Mouse (Mus musculus): ENCODE measurements at regions not wholly inside any gene's neighbourhood (a gene's known extent, or its start where the extent isn't known, plus 50 kb on each side); places are given as distances from the start of the nearest gene placed in this dataset.

DNA sequence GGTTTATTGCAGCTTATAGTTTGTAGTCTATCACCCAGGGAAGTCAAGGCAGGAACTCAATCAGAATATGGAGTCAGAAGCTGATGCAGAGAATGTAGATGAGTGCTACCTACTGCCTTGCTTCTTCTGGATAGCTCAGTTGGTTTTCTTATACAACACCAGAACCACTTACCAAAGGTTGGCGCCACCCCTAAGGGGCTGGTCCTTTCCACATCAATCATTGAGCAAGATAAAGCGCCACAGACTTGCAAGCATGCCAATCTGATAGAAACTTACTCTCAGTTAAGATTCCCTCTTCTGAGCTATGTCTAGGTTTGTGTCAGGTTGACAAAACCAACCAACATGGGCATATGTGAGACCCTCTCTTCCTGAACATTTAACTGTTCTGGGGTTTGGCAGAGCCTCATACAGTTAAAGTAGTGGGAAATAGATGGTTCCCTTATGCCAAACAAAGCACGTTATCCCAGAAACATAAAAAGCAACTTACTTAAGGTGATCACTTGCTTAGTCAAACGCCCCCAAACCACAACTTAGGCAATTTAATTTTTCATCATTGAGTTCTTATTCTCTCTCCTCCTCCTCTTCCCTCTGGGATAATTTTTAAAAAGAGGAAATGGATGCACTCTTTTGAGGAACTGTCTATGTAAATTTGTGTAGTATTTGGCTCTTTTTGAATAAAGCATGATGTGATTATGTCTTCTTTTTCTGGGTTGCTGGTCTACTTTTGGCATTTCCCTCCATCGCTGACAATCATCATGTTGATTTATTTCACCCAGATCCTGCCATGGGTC, 115.3 kb upstream of the Ifne start:
- H3K9me3 ChIP-seq (replicated peaks; ENCODE audit: low read length), result no peaks in the 10 kb centered on the region
- TF ChIP-seq POLR2A (IDR thresholded peaks at IDR 0.05; ENCODE audit: low read depth, low read length) (no peak), MXI1 (IDR thresholded peaks at IDR 0.05; ENCODE audit: low read depth, low read length) (no peak), CHD2 (IDR thresholded peaks at IDR 0.05; ENCODE audit: low read length) (no peak), MYC (IDR thresholded peaks at IDR 0.05; ENCODE audit: low read depth, low read length) (no peak)
- no peaks in the 10 kb centered on the region for H3K36me3 ChIP-seq (replicated peaks in 1 of 2; ENCODE audit: control insufficient read depth in 1 of 2, insufficient read depth in 1 of 2, low read length in 1 of 2)
- no peaks in the 10 kb centered on the region for H3K4me1 ChIP-seq (ENCODE audit: control insufficient read depth in 1 of 2, insufficient read depth in 2 of 2)
- in situ Hi-C loops (cut with MboI; ENCODE audit: low pct_ligation_motif_present, low pct_unique_long_range_greater_than_20kb, low sequenced_read_pairs), result no loop called here
- no peak overlapping the region for H3K4me3 ChIP-seq (replicated peaks in 1 of 3; ENCODE audit: low read depth in 2 of 3, low read length in 2 of 3, poor library complexity in 1 of 3)
- H3K9ac ChIP-seq (ENCODE audit: insufficient read depth, low read depth), result no peak overlapping the region
- H3K27me3 ChIP-seq (replicated peaks), result no peaks in the 10 kb centered on the region
- H3K4me2 ChIP-seq (ENCODE audit: insufficient read depth, low read depth, poor library complexity, severe bottlenecking), result no peak overlapping the region
- DNase-seq (ENCODE audit: extremely low read depth), result no peak
- H3K27ac ChIP-seq (ENCODE audit: insufficient read depth, low read depth), result no peak overlapping the region
- no peaks in the 10 kb centered on the region for H3K79me2 ChIP-seq (replicated peaks; ENCODE audit: control insufficient read depth, extremely low read depth, insufficient read depth, poor library complexity, severe bottlenecking)
- dilution Hi-C loops (cut with MboI; ENCODE audit: extremely low pct_ligation_motif_present, extremely low pct_unique_long_range_greater_than_20kb, low sequenced_read_pairs), result no loop called here

DNA sequence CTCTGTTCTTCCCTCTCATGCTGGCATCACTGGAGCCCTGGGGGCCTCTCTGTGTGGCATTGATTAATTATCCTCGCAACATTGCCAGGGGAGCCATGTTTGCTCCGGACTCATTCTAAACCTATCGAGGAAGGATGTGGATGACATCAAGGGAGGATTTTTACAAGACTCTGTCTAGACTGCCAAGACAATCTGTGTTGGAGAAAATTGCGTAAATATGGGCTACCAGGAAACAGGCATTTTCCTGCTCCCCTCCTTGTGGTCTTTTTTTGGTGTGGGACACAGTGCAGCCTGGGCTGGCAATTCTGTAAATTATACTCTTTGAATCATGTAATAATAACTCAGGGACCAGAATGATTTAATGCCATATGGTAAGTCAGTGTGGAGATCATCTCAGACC, 114.5 kb upstream of the Ifne start:
- TF ChIP-seq RCOR1 (conservative IDR thresholded peaks at IDR 0.05; ENCODE audit: low read depth, low read length), result no peak
- TF ChIP-seq MAZ (IDR thresholded peaks at IDR 0.05; ENCODE audit: low read depth, low read length), result no peak
- TF ChIP-seq RAD21 (IDR thresholded peaks at IDR 0.05; ENCODE audit: low read depth, low read length), result no peak
- no peak for TF ChIP-seq EP300 (IDR thresholded peaks at IDR 0.05; ENCODE audit: low read length)
- TF ChIP-seq JUN (IDR thresholded peaks at IDR 0.05; ENCODE audit: insufficient read depth, low read depth, low read length), result no peak
- TF ChIP-seq CHD1 (IDR thresholded peaks at IDR 0.05; ENCODE audit: low read depth, low read length), result no peak
- no peak for TF ChIP-seq NELFE (IDR thresholded peaks at IDR 0.05; ENCODE audit: low read depth, low read length)
- no peak for TF ChIP-seq USF1 (IDR thresholded peaks at IDR 0.05; ENCODE audit: low read depth, low read length)
- TF ChIP-seq MXI1 (IDR thresholded peaks at IDR 0.05; ENCODE audit: low read depth, low read length), result no peak
- H3K9ac ChIP-seq (ENCODE audit: insufficient read depth, low read depth), result no peak overlapping the region
- H3K27me3 ChIP-seq (replicated peaks), result no peaks in the 10 kb centered on the region
- H3K27ac ChIP-seq (ENCODE audit: insufficient read depth, low read depth), result no peak overlapping the region
- no peaks in the 10 kb centered on the region for H3K36me3 ChIP-seq (replicated peaks in 1 of 2; ENCODE audit: control insufficient read depth in 1 of 2, insufficient read depth in 1 of 2, low read length in 1 of 2)
- dilution Hi-C loops (cut with MboI; ENCODE audit: extremely low pct_ligation_motif_present, extremely low pct_unique_long_range_greater_than_20kb, low sequenced_read_pairs) (no loop called here), in situ Hi-C loops (cut with MboI; ENCODE audit: low pct_ligation_motif_present, low pct_unique_long_range_greater_than_20kb, low sequenced_read_pairs) (no loop called here)
- DNase-seq (ENCODE audit: extremely low read depth), result no peak
- no peaks in the 10 kb centered on the region for H3K9me3 ChIP-seq (replicated peaks; ENCODE audit: low read length)
- H3K4me1 ChIP-seq (ENCODE audit: control insufficient read depth in 1 of 2, insufficient read depth in 2 of 2), result no peaks in the 10 kb centered on the region
- H3K79me2 ChIP-seq (replicated peaks; ENCODE audit: control insufficient read depth, extremely low read depth, insufficient read depth, poor library complexity, severe bottlenecking), result no peaks in the 10 kb centered on the region
- no peak overlapping the region for H3K4me2 ChIP-seq (ENCODE audit: insufficient read depth, low read depth, poor library complexity, severe bottlenecking)
- no peak overlapping the region for H3K4me3 ChIP-seq (replicated peaks in 1 of 3; ENCODE audit: low read depth in 2 of 3, low read length in 2 of 3, poor library complexity in 1 of 3)

DNA sequence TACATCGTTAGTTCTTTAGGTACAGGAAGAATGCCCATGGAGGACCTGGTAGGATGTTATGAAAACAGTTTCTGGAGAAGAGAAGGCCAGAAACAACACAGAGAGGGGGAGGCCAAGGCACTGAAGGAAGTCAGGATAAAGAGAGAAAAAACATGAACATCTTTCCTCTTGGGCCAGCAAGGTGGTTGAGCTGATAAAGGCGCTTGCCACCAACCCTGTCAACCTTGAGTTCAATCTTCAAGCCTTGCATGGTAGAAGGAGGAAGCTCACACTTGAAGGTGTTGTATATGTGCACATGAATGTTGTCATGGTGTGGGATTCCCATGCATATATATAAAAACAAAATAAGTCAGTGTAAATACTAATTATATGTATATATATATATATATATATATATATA, 112.5 kb upstream of the Ifne start:
- Histone ChIP-seq H3K27ac (ENCODE audit: insufficient read depth, low read depth) (no peak overlapping the region), H3K36me3 (replicated peaks in 1 of 2; ENCODE audit: control insufficient read depth in 1 of 2, insufficient read depth in 1 of 2, low read length in 1 of 2) (no peaks in the 10 kb centered on the region), H3K4me3 (replicated peaks in 1 of 3; ENCODE audit: low read depth in 2 of 3, low read length in 2 of 3, poor library complexity in 1 of 3) (no peak overlapping the region), H3K4me1 (ENCODE audit: control insufficient read depth in 1 of 2, insufficient read depth in 2 of 2) (no peaks in the 10 kb centered on the region), H3K9ac (ENCODE audit: insufficient read depth, low read depth) (no peak overlapping the region), H3K4me2 (ENCODE audit: insufficient read depth, low read depth, poor library complexity, severe bottlenecking) (no peak overlapping the region), H3K79me2 (replicated peaks; ENCODE audit: control insufficient read depth, extremely low read depth, insufficient read depth, poor library complexity, severe bottlenecking) (no peaks in the 10 kb centered on the region), H3K27me3 (replicated peaks) (no peaks in the 10 kb centered on the region), H3K9me3 (replicated peaks; ENCODE audit: low read length) (no peaks in the 10 kb centered on the region)
- dilution Hi-C loops (cut with MboI; ENCODE audit: extremely low pct_ligation_motif_present, extremely low pct_unique_long_range_greater_than_20kb, low sequenced_read_pairs), result no loop called here
- no peak for DNase-seq (ENCODE audit: extremely low read depth)
- TF ChIP-seq E2F4 (IDR thresholded peaks at IDR 0.05; ENCODE audit: insufficient replicate concordance, low read depth, low read length) (no peak), MAFK (IDR thresholded peaks at IDR 0.05; ENCODE audit: insufficient replicate concordance, low read length) (no peak), TBP (conservative IDR thresholded peaks at IDR 0.05; ENCODE audit: low read depth, low read length) (no peak), NRF1 (IDR thresholded peaks at IDR 0.05; ENCODE audit: low read depth, low read length) (no peak), CTCF (conservative IDR thresholded peaks at IDR 0.05 in 1 of 2, IDR thresholded peaks at IDR 0.05 in 1 of 2; ENCODE audit: low read depth in 2 of 2, low read length in 2 of 2) (no peak), MYC (IDR thresholded peaks at IDR 0.05; ENCODE audit: low read depth, low read length) (no peak), MEF2A (IDR thresholded peaks at IDR 0.05; ENCODE audit: borderline replicate concordance, low read depth, low read length) (no peak), RCOR1 (conservative IDR thresholded peaks at IDR 0.05; ENCODE audit: low read depth, low read length) (no peak), BHLHE40 (IDR thresholded peaks at IDR 0.05; ENCODE audit: low read depth, low read length) (no peak), ETS1 (conservative IDR thresholded peaks at IDR 0.05; ENCODE audit: low read depth, low read length) (no peak), SMC3 (IDR thresholded peaks at IDR 0.05; ENCODE audit: low read depth, low read length) (no peak), PAX5 (IDR thresholded peaks at IDR 0.05; ENCODE audit: low read length) (no peak), POLR2A (IDR thresholded peaks at IDR 0.05; ENCODE audit: low read depth, low read length) (no peak), POLR2AphosphoS2 (IDR thresholded peaks at IDR 0.05; ENCODE audit: low read depth, low read length) (no peak)
- in situ Hi-C loops (cut with MboI; ENCODE audit: low pct_ligation_motif_present, low pct_unique_long_range_greater_than_20kb, low sequenced_read_pairs), result no loop called here
